Mouse (Mus musculus) embryonic facial prominence, embryonic 13.5 days (tissue): ENCODE measurements around the gene Trim11. TPM values are rescaled to one million over a fixed set of nuclear protein-coding genes. Genes with fewer than 3 reads are reported as not detected.

ENCODE experiments used
- ATAC-seq: fragments of 200-750 bp; cut with Nextera tagmentation; 2 replicates; pipeline ENCODE4 v1.8.0; 2017; ENCODE audit warnings: low read depth; ENCODE audit not compliant: insufficient number of reproducible peaks, insufficient read depth, low FRiP score, low TSS enrichment
- H3K27ac ChIP-seq: fragments of 300-500 bp; sonication (generic); 2 replicates; pipeline ENCODE4 v1.5.1; 2015; ENCODE audit warnings: moderate library complexity, mild to moderate bottlenecking, inconsistent platforms
- H3K27me3 ChIP-seq: fragments of 300-500 bp; sonication (generic); 2 replicates; pipeline ENCODE4 v1.6.1; 2015; ENCODE audit warnings: mild to moderate bottlenecking, inconsistent platforms
- H3K36me3 ChIP-seq: fragments of 300-500 bp; sonication (generic); 2 replicates; pipeline ENCODE4 v1.6.1; 2015; ENCODE audit warnings: mild to moderate bottlenecking, inconsistent platforms
- H3K4me1 ChIP-seq: fragments of 300-500 bp; sonication (generic); 2 replicates; pipeline ENCODE4 v1.6.1; 2015; ENCODE audit warnings: inconsistent platforms
- H3K4me2 ChIP-seq: fragments of 300-500 bp; sonication (generic); 2 replicates; pipeline ENCODE4 v1.6.1; 2015; ENCODE audit warnings: moderate library complexity, mild to moderate bottlenecking, inconsistent platforms
- H3K4me3 ChIP-seq: fragments of 300-500 bp; sonication (generic); 2 replicates; pipeline ENCODE4 v1.5.1; 2015; ENCODE audit warnings: mild to moderate bottlenecking, inconsistent platforms
- H3K9ac ChIP-seq: fragments of 300-500 bp; sonication (generic); 2 replicates; pipeline ENCODE4 v1.6.1; 2015; ENCODE audit warnings: mild to moderate bottlenecking, inconsistent platforms
- H3K9me3 ChIP-seq: fragments of 300-500 bp; sonication (generic); 2 replicates; pipeline ENCODE4 v1.6.1; 2016; ENCODE audit warnings: inconsistent platforms
- WGBS: fragments of 180-500 bp; shearing (Covaris S2); methylation state at CpG from one replicate; pipeline ENCODE4 v1.1.7; 2015; ENCODE audit warnings: mixed read lengths; 5-methylcytosine and 5-hydroxymethylcytosine counted together
- polyA plus RNA-seq: library from polyadenylated mRNA; unstranded; fragments of >200 nt; fragmentation: Nextera tagmentation; extraction: Ambion mirVana; gene quantifications from 2 replicates; pipeline ENCODE4 v1.2.1, GENCODE M21; 2015

Gene Trim11
- polyA plus RNA-seq, 1 experiment from 2014 or later = 21.7 TPM

- ATAC-seq = no peak; the same call in 1 of the 2 replicates
- H3K27ac ChIP-seq = no peak overlapping the region
- no peaks in the 10 kb centered on the region for H3K27me3 ChIP-seq
- H3K36me3 ChIP-seq = peaks cover 34% of the 10 kb centered on the region
- H3K4me2 ChIP-seq = no peak overlapping the region
- H3K9ac ChIP-seq = no peak overlapping the region
- no peak overlapping the region for H3K4me3 ChIP-seq
- no peaks in the 10 kb centered on the region for H3K4me1 ChIP-seq
- H3K9me3 ChIP-seq = no peaks in the 10 kb centered on the region
- 90% methylated on average over 21 of the region's 21 CpGs for WGBS
These were observed 6.9 kb upstream of the Trim11 start for GRCm38 (mm10) chr11:58970831-58971530.

GRCm38 (mm10) chr11:58971796-58972195 is 6.1 kb upstream of the Trim11 start:
- Histone ChIP-seq H3K4me1 (peaks cover under 1% of the 10 kb centered on the region; the same call in 1 of the 2 replicates), H3K27me3 (no peaks in the 10 kb centered on the region), H3K9me3 (no peaks in the 10 kb centered on the region), H3K4me3 (no peak overlapping the region), H3K9ac (no peak overlapping the region), H3K36me3 (peaks cover 34% of the 10 kb centered on the region), H3K27ac (no peak overlapping the region), H3K4me2 (no peak overlapping the region)
- WGBS = 92% methylated on average over 3 of the region's 3 CpGs
- ATAC-seq = no peak

- peaks cover 30% of the 10 kb centered on the region for H3K36me3 ChIP-seq
- no peak overlapping the region for H3K4me2 ChIP-seq
- H3K4me3 ChIP-seq = no peak overlapping the region
- no peak overlapping the region for H3K27ac ChIP-seq
- no peak overlapping the region for H3K9ac ChIP-seq
- no peaks in the 10 kb centered on the region for H3K27me3 ChIP-seq
- WGBS = 81% methylated on average over 3 of the region's 3 CpGs
- H3K4me1 ChIP-seq = peaks cover 13% of the 10 kb centered on the region
- H3K9me3 ChIP-seq = no peaks in the 10 kb centered on the region
- ATAC-seq = no peak
These were observed 3.5 kb upstream of the Trim11 start for GRCm38 (mm10) chr11:58974414-58974813.

- no peaks in the 10 kb centered on the region for H3K9me3 ChIP-seq
These were observed 743 bp upstream of the Trim11 start for GRCm38 (mm10) chr11:58977150-58977549.

DNA sequence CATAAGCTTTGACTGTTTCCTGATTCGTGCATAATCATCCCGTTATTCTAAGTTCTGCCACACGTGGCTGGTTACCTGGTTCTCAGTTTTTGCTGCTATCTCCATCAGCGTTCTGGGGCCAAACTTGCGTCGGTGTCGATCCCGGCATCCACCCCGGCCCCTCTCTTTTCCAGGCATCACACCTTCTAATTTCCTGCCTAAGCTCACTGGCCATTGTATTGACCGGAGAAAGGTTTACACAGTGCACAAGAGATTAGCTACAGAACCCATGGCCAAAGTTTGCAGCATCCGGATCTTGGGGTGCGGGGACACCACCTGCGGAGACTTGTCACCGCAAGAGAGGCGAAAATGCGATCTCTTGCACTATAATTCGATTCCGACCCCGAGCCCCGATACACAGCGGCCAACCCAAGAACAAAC is 276 bp upstream of the Trim11 start:
- Histone ChIP-seq H3K4me2 (peak overlapping the region; percentile 99), H3K4me1 (peaks cover 32% of the 10 kb centered on the region), H3K36me3 (peaks cover 23% of the 10 kb centered on the region), H3K9ac (peak overlapping the region; percentile 97), H3K27me3 (no peaks in the 10 kb centered on the region), H3K9me3 (no peaks in the 10 kb centered on the region), H3K4me3 (peak overlapping the region; percentile 99), H3K27ac (peak overlapping the region; percentile 48; the same call in 1 of the 2 replicates)
- under 1% methylated on average over 21 of the region's 21 CpGs for WGBS
- no peak for ATAC-seq

More at GRCm38 (mm10) chr11:58977150-58977549, 743 bp upstream of the Trim11 start:
- H3K36me3 ChIP-seq = peaks cover 22% of the 10 kb centered on the region
- no peak for ATAC-seq
- under 1% methylated on average over 29 of the region's 29 CpGs for WGBS
- H3K27me3 ChIP-seq = no peaks in the 10 kb centered on the region
- H3K4me1 ChIP-seq = peaks cover 32% of the 10 kb centered on the region
- H3K9ac ChIP-seq = peak overlapping the region; percentile 97
- H3K4me2 ChIP-seq = peak overlapping the region; percentile 99
- peak overlapping the region; percentile 99 for H3K4me3 ChIP-seq
- H3K27ac ChIP-seq = peak overlapping the region; percentile 48; the same call in 1 of the 2 replicates

GRCm38 (mm10) chr11:58978706-58979030 is 775 bp downstream of the Trim11 start:
- Histone ChIP-seq H3K4me1 (peaks cover 32% of the 10 kb centered on the region), H3K4me3 (peak overlapping the region; percentile 99), H3K27me3 (no peaks in the 10 kb centered on the region), H3K4me2 (peak overlapping the region; percentile 99), H3K36me3 (peaks cover 28% of the 10 kb centered on the region), H3K27ac (peak overlapping the region; percentile 39; the same call in 1 of the 2 replicates), H3K9me3 (no peaks in the 10 kb centered on the region), H3K9ac (peak overlapping the region; percentile 97)
- no peak for ATAC-seq
- 2% methylated on average over 5 of the region's 5 CpGs for WGBS

DNA sequence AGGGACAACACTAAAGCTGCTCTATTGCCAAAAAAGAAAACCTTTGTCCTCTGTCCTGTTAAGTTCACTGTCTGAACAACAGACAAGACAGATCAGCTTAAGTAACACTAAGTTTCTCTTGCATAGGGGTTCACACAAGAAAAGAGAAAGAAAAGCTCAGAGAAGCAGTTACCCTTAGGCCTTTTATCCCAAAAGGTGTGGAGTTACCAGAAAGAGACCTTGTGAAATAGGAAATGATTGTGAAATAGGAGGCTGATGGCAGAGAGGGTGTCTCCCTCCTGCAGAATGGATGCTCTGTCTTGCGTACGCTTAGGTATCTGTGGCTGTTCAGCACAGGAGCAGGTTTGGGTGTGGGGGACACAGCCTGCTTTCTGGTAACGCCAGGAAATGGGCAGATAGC is 1.3 kb downstream of the Trim11 start:
- no peak for ATAC-seq
- Histone ChIP-seq H3K27me3 (no peaks in the 10 kb centered on the region), H3K4me2 (peak overlapping the region; percentile 99), H3K27ac (no peak overlapping the region), H3K36me3 (peaks cover 30% of the 10 kb centered on the region), H3K4me1 (peaks cover 32% of the 10 kb centered on the region), H3K9ac (peak overlapping the region; percentile 97), H3K4me3 (peak overlapping the region; percentile 99), H3K9me3 (no peaks in the 10 kb centered on the region)
- WGBS = 61% methylated on average over 3 of the region's 3 CpGs

DNA sequence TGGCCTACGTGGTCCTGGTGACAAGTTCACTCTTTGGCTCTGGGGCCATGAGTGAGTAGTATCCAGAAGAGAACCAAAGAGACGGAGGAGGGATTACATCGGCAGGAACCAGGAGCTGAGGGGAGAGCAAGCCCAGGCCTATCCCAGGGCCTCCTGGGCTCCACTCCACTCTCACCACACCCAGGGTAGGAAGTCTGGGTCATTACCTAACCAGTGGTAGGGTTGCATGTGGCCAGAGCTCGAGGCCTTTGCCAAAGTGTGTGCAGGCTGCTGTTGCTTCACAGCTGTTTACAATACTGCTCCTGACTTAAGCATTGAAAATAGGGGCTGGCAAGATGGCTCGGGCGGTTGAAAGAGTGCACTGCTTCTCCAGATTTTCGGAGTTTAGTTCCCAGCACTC is 1.8 kb downstream of the Trim11 start:
- no peak overlapping the region for H3K27ac ChIP-seq
- H3K4me3 ChIP-seq = peak overlapping the region; percentile 99
- H3K4me2 ChIP-seq = peak overlapping the region; percentile 99
- H3K27me3 ChIP-seq = no peaks in the 10 kb centered on the region
- H3K9ac ChIP-seq = peak overlapping the region; percentile 97
- H3K36me3 ChIP-seq = peaks cover 30% of the 10 kb centered on the region
- peaks cover 32% of the 10 kb centered on the region for H3K4me1 ChIP-seq
- H3K9me3 ChIP-seq = no peaks in the 10 kb centered on the region
- no peak for ATAC-seq
- 65% methylated on average over 7 of the region's 7 CpGs for WGBS

GRCm38 (mm10) chr11:58980381-58980990 is 2.6 kb downstream of the Trim11 start:
- Histone ChIP-seq H3K9ac (peak overlapping the region; percentile 97; the same call in 1 of the 2 replicates), H3K27me3 (no peaks in the 10 kb centered on the region), H3K9me3 (no peaks in the 10 kb centered on the region), H3K4me3 (no peak overlapping the region), H3K4me2 (peak overlapping the region; percentile 99), H3K36me3 (peaks cover 37% of the 10 kb centered on the region), H3K4me1 (peaks cover 32% of the 10 kb centered on the region), H3K27ac (no peak overlapping the region)
- 55% methylated on average over 5 of the region's 5 CpGs for WGBS
- ATAC-seq = no peak

DNA sequence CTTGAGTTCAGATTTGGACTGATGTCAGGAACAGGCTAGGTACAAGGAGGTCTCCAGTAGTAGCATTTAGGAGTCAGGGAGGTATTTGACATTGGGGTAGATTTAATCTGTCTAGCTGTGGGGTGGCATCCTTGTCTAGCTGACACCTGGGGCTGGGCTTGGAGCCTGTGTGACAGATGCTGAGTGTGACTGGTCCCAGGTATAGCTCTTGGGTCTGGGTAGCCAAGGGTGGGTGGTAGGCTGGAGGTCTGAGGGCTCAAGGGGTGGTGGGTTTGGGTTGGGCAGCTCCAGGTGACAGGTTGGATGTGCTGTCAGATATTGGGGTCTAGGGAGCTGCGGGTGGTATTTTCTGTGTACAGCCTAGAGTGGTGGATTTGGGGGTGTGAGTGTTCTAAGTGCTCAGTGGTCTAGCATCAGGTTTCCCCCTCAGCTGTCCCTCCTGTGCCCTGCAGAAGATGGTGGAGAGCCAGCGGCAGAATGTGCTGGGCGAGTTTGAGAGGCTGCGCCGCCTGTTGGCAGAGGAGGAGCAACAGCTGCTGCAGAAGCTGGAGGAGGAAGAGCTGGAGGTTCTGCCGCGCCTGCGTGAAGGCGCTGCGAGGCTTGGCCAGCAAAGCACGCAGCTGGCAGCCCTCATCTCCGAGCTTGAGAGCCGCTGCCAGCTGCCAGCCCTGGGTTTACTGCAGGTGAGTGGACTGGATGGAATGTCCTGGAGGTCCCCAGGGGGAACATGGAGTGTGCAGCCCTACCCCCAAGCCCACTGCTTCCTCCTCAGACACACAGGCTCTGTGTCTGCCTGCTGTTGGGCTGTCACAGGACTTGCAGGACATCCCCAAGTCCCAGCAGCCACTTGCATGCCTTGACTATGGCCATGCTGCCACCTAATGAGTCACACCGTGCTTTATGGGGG is 3.9 kb downstream of the Trim11 start:
- Histone ChIP-seq H3K27ac (no peak overlapping the region), H3K4me1 (peaks cover 32% of the 10 kb centered on the region), H3K9me3 (no peaks in the 10 kb centered on the region), H3K4me3 (no peak overlapping the region), H3K4me2 (no peak overlapping the region), H3K36me3 (peaks cover 50% of the 10 kb centered on the region), H3K9ac (no peak overlapping the region), H3K27me3 (no peaks in the 10 kb centered on the region)
- WGBS = 56% methylated on average over 14 of the region's 14 CpGs
- no peak for ATAC-seq

DNA sequence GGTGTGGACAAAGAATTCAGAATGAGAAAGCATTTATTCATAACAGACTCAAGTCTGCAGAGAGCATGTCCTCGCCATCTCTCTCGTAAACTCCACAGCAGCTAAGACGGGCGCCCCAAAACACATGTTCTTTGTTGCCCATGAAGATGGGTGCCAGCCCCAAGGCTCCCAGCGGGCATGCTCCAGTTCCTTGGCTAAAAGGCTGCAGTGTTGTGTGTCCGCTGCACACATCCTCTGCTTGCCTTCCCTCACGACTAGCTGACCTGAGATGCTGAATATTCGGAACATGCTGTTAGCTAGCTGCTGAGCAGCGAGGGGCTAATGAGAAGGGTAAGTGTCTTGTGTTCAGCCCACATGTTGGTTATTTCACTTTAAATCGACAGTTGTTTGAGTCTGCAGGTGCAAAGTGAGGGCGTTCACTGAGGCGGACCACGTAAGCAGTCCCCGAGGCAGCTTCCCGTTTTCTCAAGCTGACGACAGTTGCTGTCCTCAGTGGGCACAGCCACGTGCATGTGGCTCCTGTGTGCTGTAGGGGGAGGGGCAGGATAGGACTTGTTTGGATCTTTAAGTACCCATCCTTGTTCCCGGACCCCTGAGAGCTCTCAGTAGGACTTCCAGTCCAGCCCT is 4.7 kb downstream of the Trim11 start:
- Histone ChIP-seq H3K4me2 (no peak overlapping the region), H3K9ac (no peak overlapping the region), H3K27ac (no peak overlapping the region), H3K4me1 (peaks cover 29% of the 10 kb centered on the region), H3K27me3 (no peaks in the 10 kb centered on the region), H3K36me3 (peaks cover 57% of the 10 kb centered on the region), H3K9me3 (no peaks in the 10 kb centered on the region), H3K4me3 (no peak overlapping the region)
- no peak for ATAC-seq
- 80% methylated on average over 18 of the region's 18 CpGs for WGBS
